Mouse (Mus musculus) inflammation-experienced regulatory T-cells, adult 6 months (primary cell): ENCODE data around the gene Tmem207. TPM values are rescaled to one million over a fixed set of nuclear protein-coding genes. Genes with fewer than 3 reads are reported as not detected.
"Not testable (repeated sequence)": the region's sequence is repeated elsewhere in the genome, so short reads cannot be mapped to it uniquely, and the experiment has no call there.

Experiments
- ATAC-seq: one replicate; pipeline ENCODE4 v1.8.0; 2017
- polyA plus RNA-seq, 3 experiments: library from polyadenylated mRNA; unstranded; fragments of 100-300 nt; shearing (Covaris generic); gene quantifications; one replicate each; pipeline ENCODE4 v1.2.1; 2017

The Tmem207 gene
- polyA plus RNA-seq, result not detected

GRCm38 (mm10) chr16:26526669-26527068 is at the start of gene Tmem207:
Gene Tmem207, minus strand, starts transcription at chr16:26526769.
- ATAC-seq, result no peak

GRCm38 (mm10) chr16:26574173-26574572 is 47.6 kb upstream of the Tmem207 start:
- ATAC-seq, result no peak

- no peak for ATAC-seq
Measured at GRCm38 (mm10) chr16:26571836-26572235, 45.3 kb upstream of the Tmem207 start.

GRCm38 (mm10) chr16:26569387-26569978 is 42.9 kb upstream of the Tmem207 start:
- ATAC-seq, result no peak

- ATAC-seq, result no peak
Measured at GRCm38 (mm10) chr16:26562771-26563170, 36.2 kb upstream of the Tmem207 start.

- ATAC-seq, result no peak
Measured at GRCm38 (mm10) chr16:26561743-26562142, 35.2 kb upstream of the Tmem207 start.

GRCm38 (mm10) chr16:26558797-26559196 is 32.2 kb upstream of the Tmem207 start:
- no peak for ATAC-seq

- ATAC-seq, result no peak
Measured at GRCm38 (mm10) chr16:26552234-26552633, 25.7 kb upstream of the Tmem207 start.

GRCm38 (mm10) chr16:26549221-26549620 is 22.7 kb upstream of the Tmem207 start:
- no peak for ATAC-seq

- ATAC-seq, result no peak
Measured at GRCm38 (mm10) chr16:26546879-26547206, 20.3 kb upstream of the Tmem207 start.

- ATAC-seq, result no peak
Measured at GRCm38 (mm10) chr16:26546170-26546878, 19.8 kb upstream of the Tmem207 start.

- ATAC-seq, result no peak
Measured at GRCm38 (mm10) chr16:26532287-26532686, 5.7 kb upstream of the Tmem207 start.

- ATAC-seq, result no peak
Measured at GRCm38 (mm10) chr16:26530451-26530850, 3.9 kb upstream of the Tmem207 start.

GRCm38 (mm10) chr16:26527931-26528666 is 1.5 kb upstream of the Tmem207 start:
- ATAC-seq, result no peak

- ATAC-seq, result no peak
Measured at GRCm38 (mm10) chr16:26525832-26526231, 737 bp downstream of the Tmem207 start.

- no peak for ATAC-seq
Measured at GRCm38 (mm10) chr16:26519596-26519995, 7.0 kb downstream of the Tmem207 start.

GRCm38 (mm10) chr16:26504961-26505360 is 21.6 kb downstream of the Tmem207 start:
- ATAC-seq, result no peak

GRCm38 (mm10) chr16:26500738-26501137 is 25.8 kb downstream of the Tmem207 start:
- no peak for ATAC-seq

- not testable (repeated sequence) for ATAC-seq
Measured at GRCm38 (mm10) chr16:26499705-26500104, 26.9 kb downstream of the Tmem207 start.

GRCm38 (mm10) chr16:26495721-26496120 is 30.8 kb downstream of the Tmem207 start:
- ATAC-seq, result no peak

GRCm38 (mm10) chr16:26471254-26471653 is 55.3 kb downstream of the Tmem207 start:
- no peak for ATAC-seq

GRCm38 (mm10) chr16:26466535-26466934 is 60.0 kb downstream of the Tmem207 start:
- ATAC-seq, result no peak

- no peak for ATAC-seq
Measured at GRCm38 (mm10) chr16:26462835-26463234, 63.7 kb downstream of the Tmem207 start, which contains the start of gene Cldn16. Gene Cldn16, plus strand, starts transcription at chr16:26463135.

- no peak for ATAC-seq
Measured at GRCm38 (mm10) chr16:26456182-26456581, 70.4 kb downstream of the Tmem207 start.
